Mouse (Mus musculus): ENCODE results near the gene Faf1.

Gene Faf1

GRCm38 (mm10) chr4:109676218-109677215, at the start of gene Faf1:
TSS of gene Faf1 (plus strand) at chr4:109676588.
- DNase-seq (ENCODE audit: low spot score) = peak; percentile 95

GRCm38 (mm10) chr4:109630215-109630614, 46.2 kb upstream of the Faf1 start:
- DNase-seq (ENCODE audit: low spot score) = no peak

- DNase-seq (ENCODE audit: low spot score) = no peak
These were observed 45.4 kb upstream of the Faf1 start for GRCm38 (mm10) chr4:109631029-109631428.

- DNase-seq (ENCODE audit: low spot score) = no peak
These were observed 41.4 kb upstream of the Faf1 start for GRCm38 (mm10) chr4:109634971-109635370.

GRCm38 (mm10) chr4:109639356-109639755, 37.0 kb upstream of the Faf1 start:
- no peak for DNase-seq (ENCODE audit: low spot score)

- DNase-seq (ENCODE audit: low spot score) = no peak
These were observed 36.2 kb upstream of the Faf1 start for GRCm38 (mm10) chr4:109640141-109640540.

GRCm38 (mm10) chr4:109641451-109641850, 34.9 kb upstream of the Faf1 start:
- DNase-seq (ENCODE audit: low spot score) = no peak

GRCm38 (mm10) chr4:109647281-109647680, 29.1 kb upstream of the Faf1 start:
- no peak for DNase-seq (ENCODE audit: low spot score)

GRCm38 (mm10) chr4:109649331-109649730, 27.1 kb upstream of the Faf1 start:
- DNase-seq (ENCODE audit: low spot score) = no peak

- no peak for DNase-seq (ENCODE audit: low spot score)
These were observed 23.1 kb upstream of the Faf1 start for GRCm38 (mm10) chr4:109653251-109653650.

GRCm38 (mm10) chr4:109654701-109655100, 21.7 kb upstream of the Faf1 start:
- no peak for DNase-seq (ENCODE audit: low spot score)

- no peak for DNase-seq (ENCODE audit: low spot score)
These were observed 20.6 kb upstream of the Faf1 start for GRCm38 (mm10) chr4:109655738-109656137.

GRCm38 (mm10) chr4:109656301-109656700, 20.1 kb upstream of the Faf1 start:
- no peak for DNase-seq (ENCODE audit: low spot score)

GRCm38 (mm10) chr4:109657021-109657850, 19.2 kb upstream of the Faf1 start:
- no peak for DNase-seq (ENCODE audit: low spot score)

GRCm38 (mm10) chr4:109657851-109658500, 18.4 kb upstream of the Faf1 start:
- DNase-seq (ENCODE audit: low spot score) = no peak

- no peak for DNase-seq (ENCODE audit: low spot score)
These were observed 17.6 kb upstream of the Faf1 start for GRCm38 (mm10) chr4:109658826-109659225.

- DNase-seq (ENCODE audit: low spot score) = no peak
These were observed 16.8 kb upstream of the Faf1 start for GRCm38 (mm10) chr4:109659571-109659970.

- no peak for DNase-seq (ENCODE audit: low spot score)
These were observed 15.8 kb upstream of the Faf1 start for GRCm38 (mm10) chr4:109660568-109660967.

- no peak for DNase-seq (ENCODE audit: low spot score)
These were observed 15.2 kb upstream of the Faf1 start for GRCm38 (mm10) chr4:109661183-109661582.

- no peak for DNase-seq (ENCODE audit: low spot score)
These were observed 14.1 kb upstream of the Faf1 start for GRCm38 (mm10) chr4:109662271-109662670.

GRCm38 (mm10) chr4:109664091-109664490, 12.3 kb upstream of the Faf1 start:
- no peak for DNase-seq (ENCODE audit: low spot score)
